Mouse (Mus musculus): Measurements from ENCODE around the gene Sowahb. TPM values are rescaled to one million over a fixed set of nuclear protein-coding genes. Genes with fewer than 3 reads are reported as not detected.

Gene Sowahb
- not detected for total RNA-seq (2023)

GRCm38 (mm10) chr5:93044584-93045370 lies at the start of gene Sowahb:
Sowahb (minus strand) TSS chr5:93045022.

DNA sequence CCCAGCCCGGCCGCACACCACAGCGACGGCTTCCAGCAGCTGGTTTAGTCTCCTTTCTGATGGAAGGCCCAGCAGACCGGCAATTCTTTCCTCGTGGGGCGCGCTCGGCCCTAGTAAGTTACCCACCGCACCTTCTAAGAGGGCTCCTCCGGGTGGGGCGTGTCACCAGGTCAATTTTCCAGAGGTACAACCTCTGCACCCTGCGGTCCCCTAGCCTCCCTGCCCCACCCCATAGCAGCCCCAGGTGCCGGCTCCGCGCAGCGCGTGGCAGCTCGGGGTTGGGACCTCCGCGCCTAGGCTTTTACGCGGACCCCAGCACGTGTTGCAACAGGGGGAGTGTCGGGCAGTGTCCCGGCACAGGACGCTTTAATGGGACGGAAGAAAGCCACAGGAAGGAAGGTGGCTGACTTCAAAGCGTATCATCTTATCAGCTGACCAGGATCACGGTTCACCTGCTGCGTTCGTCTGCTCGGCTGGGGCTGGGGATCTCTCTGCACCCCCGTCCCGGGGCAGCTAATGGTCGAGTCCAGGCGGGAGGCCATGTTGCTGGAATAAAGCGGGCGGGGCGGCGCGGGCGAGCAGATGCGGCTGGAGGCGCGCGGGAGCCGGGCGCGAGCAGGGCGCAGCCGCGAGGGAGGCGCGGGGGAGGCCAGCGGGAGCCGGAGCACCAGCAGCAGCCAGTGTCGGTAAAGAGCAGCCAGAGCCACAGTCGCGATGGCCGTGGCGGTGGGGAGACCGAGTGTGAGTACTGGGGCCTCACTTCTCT lies 48.2 kb upstream of the Sowahb start, which contains the start of gene Sept11:
Sept11 (plus strand) TSS at position 581 of the 766 bp plus-strand sequence.

Other genes starting within 250 kb of the Sowahb start
- gene Sept11, start 48.4 kb upstream of the Sowahb start, total RNA-seq (2023): 10 to 100 TPM; 73.8 to 88.4 TPM
- 100 to 1,000 TPM; 130 to 131 TPM for gene Ccni, start 161.5 kb upstream of the Sowahb start, total RNA-seq (2023)
- gene 2010109A12Rik, start 161.5 kb upstream of the Sowahb start, total RNA-seq (2023): 1 to 10 TPM in 1 of 2 experiments, not detected in 1; 1.5 TPM
- 10 to 100 TPM; 52.2 to 62.3 TPM for gene Ccng2, start 222.2 kb upstream of the Sowahb start, total RNA-seq (2023)

Measured in monocyte, adult 59 days (primary cell).